Mouse (Mus musculus): ENCODE results near the gene Acvr2b.

Gene Acvr2b

DNA sequence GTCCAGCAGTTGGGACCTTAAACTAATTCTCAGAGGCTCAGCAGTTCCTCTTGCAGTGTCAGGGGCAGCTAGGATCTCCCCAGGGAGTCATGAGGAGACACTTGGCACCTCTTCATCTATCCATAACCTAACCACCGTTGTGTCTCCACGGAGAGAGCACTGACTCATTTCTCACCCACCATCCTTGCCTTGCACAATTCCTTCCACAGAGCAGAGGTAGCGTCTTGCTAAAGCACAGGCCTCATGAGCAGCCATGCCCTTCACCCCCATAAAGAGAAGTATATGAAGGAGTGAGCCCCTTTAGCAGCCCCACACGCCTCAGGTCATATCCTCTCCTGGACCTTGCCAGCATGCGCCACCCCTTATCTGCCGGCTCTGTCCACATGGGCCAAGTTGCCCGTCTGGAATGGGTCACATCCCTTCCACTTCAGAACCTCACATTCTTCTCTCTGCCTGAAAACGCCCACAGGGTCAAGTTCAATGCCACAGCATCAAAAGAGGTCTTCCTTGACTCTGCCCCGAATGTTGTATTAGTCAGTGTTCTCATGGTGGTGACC, 71.8 kb downstream of the Acvr2b start:
- no peak for DNase-seq (ENCODE audit: low spot score)

- no peak for DNase-seq (ENCODE audit: low spot score)
Measured at GRCm38 (mm10) chr9:119474717-119475611, 73.0 kb downstream of the Acvr2b start.

- DNase-seq (ENCODE audit: low spot score): no peak
Measured at GRCm38 (mm10) chr9:119477754-119478153, 75.8 kb downstream of the Acvr2b start.

- DNase-seq (ENCODE audit: low spot score): no peak
Measured at GRCm38 (mm10) chr9:119478345-119478744, 76.4 kb downstream of the Acvr2b start.

DNA sequence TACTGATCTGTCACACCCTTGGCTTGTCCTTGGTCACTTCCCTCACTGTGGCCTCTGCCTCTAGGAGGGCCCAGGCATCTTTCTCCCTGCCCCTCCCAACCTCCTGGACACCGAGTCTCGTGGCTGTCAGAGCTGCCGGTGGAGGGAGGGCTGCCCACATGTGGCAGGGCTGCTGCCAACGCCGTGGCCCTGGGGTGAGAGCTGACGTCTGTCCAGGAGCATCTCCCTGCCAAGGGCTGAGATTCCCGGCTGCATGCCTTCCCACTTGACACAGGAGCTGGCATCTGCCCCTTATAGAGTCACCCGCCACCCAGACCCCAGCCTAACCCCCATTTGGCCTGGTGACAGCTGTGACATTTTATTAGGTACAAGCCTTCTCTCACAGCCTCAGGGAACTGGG, 77.4 kb downstream of the Acvr2b start:
- no peak for DNase-seq (ENCODE audit: low spot score)

DNA sequence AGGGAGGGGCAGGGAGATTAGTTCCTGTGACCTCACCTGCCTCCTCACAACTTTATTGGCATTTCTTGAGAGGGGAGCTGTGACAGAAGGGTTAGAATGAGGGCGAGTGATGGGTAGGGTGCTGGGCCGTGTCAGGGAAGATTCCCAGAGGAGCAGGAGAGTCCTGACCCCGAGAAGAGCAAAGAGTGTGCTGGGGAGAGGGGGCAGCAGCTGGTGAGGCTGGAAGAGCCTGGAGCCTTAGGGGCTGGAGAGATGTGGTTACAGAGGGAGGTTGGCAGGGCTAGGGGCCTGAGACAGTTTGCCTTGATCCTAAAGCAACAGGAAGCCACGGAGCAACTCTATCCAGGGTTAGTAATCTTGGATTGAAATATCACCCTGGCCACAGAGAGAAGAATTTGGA, 79.7 kb downstream of the Acvr2b start:
- no peak for DNase-seq (ENCODE audit: low spot score)

GRCm38 (mm10) chr9:119483554-119484353, 81.8 kb downstream of the Acvr2b start:
- DNase-seq (ENCODE audit: low spot score): no peak

GRCm38 (mm10) chr9:119484420-119484819, 82.5 kb downstream of the Acvr2b start:
- DNase-seq (ENCODE audit: low spot score): no peak
